Mouse (Mus musculus) CH12.LX (cell line): ENCODE results near the gene Afdn.

Source experiments
- CTCF ChIP-seq, 2 experiments: IDR thresholded peaks in 1 of 2; conservative IDR thresholded peaks in 1 of 2; 2 replicates each; pipeline ENCODE4 v1.5.1; 2011 to 2012; ENCODE audit warnings: low read depth in 2 of 2, low read length in 2 of 2, improper control_type of control experiment in 1 of 2, inconsistent platforms in 1 of 2, mild to moderate bottlenecking in 1 of 2, moderate library complexity in 1 of 2
- EP300 ChIP-seq: IDR thresholded peaks from 2 replicates; pipeline ENCODE4 v1.6.1; 2011; ENCODE audit warnings: low read length, improper control_type of control experiment
- HCFC1 ChIP-seq: IDR thresholded peaks from 2 replicates; pipeline ENCODE4 v1.6.1; 2012; ENCODE audit warnings: low read depth, mild to moderate bottlenecking, inconsistent platforms, low read length, improper control_type of control experiment
- UBTF ChIP-seq: IDR thresholded peaks from 2 replicates; pipeline ENCODE4 v1.6.1; 2012; ENCODE audit warnings: low read depth, mild to moderate bottlenecking, inconsistent platforms, low read length, improper control_type of control experiment, moderate library complexity
- ZKSCAN1 ChIP-seq: IDR thresholded peaks from 2 replicates; pipeline ENCODE4 v1.6.1; 2012; ENCODE audit warnings: low read depth, inconsistent platforms, low read length, improper control_type of control experiment, borderline replicate concordance
- ZMIZ1 ChIP-seq: IDR thresholded peaks from 2 replicates; pipeline ENCODE4 v1.6.1; 2012; ENCODE audit warnings: low read depth, mild to moderate bottlenecking, inconsistent platforms, low read length, improper control_type of control experiment

GRCm38 (mm10) chr17:13768531-13768930, 8.2 kb downstream of the Afdn start:
- TF ChIP-seq ZMIZ1 (no peak), HCFC1 (no peak), CTCF (conservative IDR thresholded peaks at IDR 0.05 in 1 of 2, IDR thresholded peaks at IDR 0.05 in 1 of 2; ENCODE audit: low read depth in 2 of 2, low read length in 2 of 2) (no peak), UBTF (no peak), EP300 (no peak), ZKSCAN1 (no peak)
